Mouse (Mus musculus) hindbrain, embryonic 12.5 days (tissue): ENCODE results near the gene Astn1. TPM values are rescaled to one million over a fixed set of nuclear protein-coding genes. Genes with fewer than 3 reads are reported as not detected.
A peak's percentile ranks its signal among the peaks of the same experiment; 100 is the strongest.

ENCODE experiments used
- ATAC-seq: fragments of 200-750 bp; cut with Nextera tagmentation; 2 replicates; pipeline ENCODE4 v1.8.0; 2017; ENCODE audit warnings: moderate TSS enrichment; ENCODE audit not compliant: low FRiP score
- H3K27ac ChIP-seq: fragments of 300-500 bp; sonication (generic); 2 replicates; pipeline ENCODE4 v1.5.1; 2016; ENCODE audit warnings: mild to moderate bottlenecking
- H3K27me3 ChIP-seq: fragments of 300-500 bp; sonication (generic); 2 replicates; pipeline ENCODE4 v1.6.1; 2016; ENCODE audit warnings: mild to moderate bottlenecking
- H3K36me3 ChIP-seq: fragments of 300-500 bp; sonication (generic); 2 replicates; pipeline ENCODE4 v1.6.1; 2016; ENCODE audit warnings: mild to moderate bottlenecking
- H3K4me1 ChIP-seq: fragments of 300-500 bp; sonication (generic); 2 replicates; pipeline ENCODE4 v1.6.1; 2016
- H3K4me2 ChIP-seq: fragments of 300-500 bp; sonication (generic); replicated peaks from 2 replicates; pipeline ENCODE4 v1.6.1; 2016; ENCODE audit warnings: mild to moderate bottlenecking
- H3K4me3 ChIP-seq: fragments of 300-500 bp; sonication (generic); 2 replicates; pipeline ENCODE4 v1.5.1; 2016; ENCODE audit warnings: mild to moderate bottlenecking
- H3K9ac ChIP-seq: fragments of 300-500 bp; sonication (generic); 2 replicates; pipeline ENCODE4 v1.6.1; 2016; ENCODE audit warnings: mild to moderate bottlenecking, moderate library complexity
- H3K9me3 ChIP-seq: fragments of 300-500 bp; sonication (generic); replicated peaks from 2 replicates; pipeline ENCODE4 v1.6.1; 2016; ENCODE audit warnings: mild to moderate bottlenecking
- WGBS: fragments of 180-500 bp; shearing (Covaris S2); methylation state at CpG from one replicate; pipeline ENCODE4 v1.1.7; 2016; 5-methylcytosine and 5-hydroxymethylcytosine counted together
- polyA plus RNA-seq: library from polyadenylated mRNA; unstranded; fragments of >200 nt; fragmentation: Nextera tagmentation; extraction: Ambion mirVana; gene quantifications from 2 replicates; pipeline ENCODE4 v1.2.1, GENCODE M21; 2016

The Astn1 gene
- polyA plus RNA-seq: 22.3 and 22.4 TPM in 2 replicates

- peak within 1 kb of the TSS; percentile 92 for H3K9ac ChIP-seq
- no peaks in the 10 kb centered on the region for H3K36me3 ChIP-seq
- H3K4me3 ChIP-seq: peak within 1 kb of the TSS; percentile 52
- H3K9me3 ChIP-seq: no peaks in the 10 kb centered on the region
- no peak; the same call in 1 of the 2 replicates for ATAC-seq
- H3K27ac ChIP-seq: peak within 1 kb of the TSS; percentile 94
- peaks cover 10% of the 10 kb centered on the region; the same call in 1 of the 2 replicates for H3K27me3 ChIP-seq
- H3K4me1 ChIP-seq: peaks cover 35% of the 10 kb centered on the region
- 0% methylated on average over 2 of the region's 2 CpGs for WGBS
- peak within 1 kb of the TSS; percentile 64 for H3K4me2 ChIP-seq
Observed at GRCm38 (mm10) chr1:158361964-158362291, at the start of gene Astn1. TSS of gene Astn1 (plus strand) at chr1:158362273.

- Histone ChIP-seq H3K27ac (no peak overlapping the region), H3K27me3 (no peaks in the 10 kb centered on the region), H3K36me3 (no peaks in the 10 kb centered on the region), H3K9ac (no peak overlapping the region), H3K9me3 (no peaks in the 10 kb centered on the region), H3K4me2 (no peak overlapping the region), H3K4me1 (no peaks in the 10 kb centered on the region), H3K4me3 (no peak overlapping the region)
- no peak for ATAC-seq
- WGBS: 80% methylated on average over 6 of the region's 6 CpGs
Observed at GRCm38 (mm10) chr1:158323325-158323724, 38.7 kb upstream of the Astn1 start.

GRCm38 (mm10) chr1:158328126-158328525, 33.9 kb upstream of the Astn1 start:
- ATAC-seq: no peak
- WGBS: 70% methylated on average over 5 of the region's 5 CpGs
- H3K9ac ChIP-seq: no peak overlapping the region
- H3K4me3 ChIP-seq: no peak overlapping the region
- no peak overlapping the region for H3K4me2 ChIP-seq
- no peaks in the 10 kb centered on the region for H3K9me3 ChIP-seq
- H3K4me1 ChIP-seq: peaks cover 7% of the 10 kb centered on the region; the same call in 1 of the 2 replicates
- no peak overlapping the region for H3K27ac ChIP-seq
- H3K36me3 ChIP-seq: no peaks in the 10 kb centered on the region
- no peaks in the 10 kb centered on the region for H3K27me3 ChIP-seq

- Histone ChIP-seq H3K4me2 (no peak overlapping the region), H3K9me3 (no peaks in the 10 kb centered on the region), H3K9ac (no peak overlapping the region), H3K36me3 (no peaks in the 10 kb centered on the region), H3K4me1 (peaks cover 7% of the 10 kb centered on the region; the same call in 1 of the 2 replicates), H3K4me3 (no peak overlapping the region), H3K27me3 (no peaks in the 10 kb centered on the region), H3K27ac (no peak overlapping the region)
- WGBS: 39% methylated on average over 2 of the region's 2 CpGs
- no peak for ATAC-seq
Observed at GRCm38 (mm10) chr1:158328839-158329238, 33.2 kb upstream of the Astn1 start.

GRCm38 (mm10) chr1:158343243-158343714, 18.8 kb upstream of the Astn1 start:
- no peak overlapping the region for H3K4me3 ChIP-seq
- no peak overlapping the region for H3K9ac ChIP-seq
- H3K9me3 ChIP-seq: no peaks in the 10 kb centered on the region
- peak; percentile 80 for ATAC-seq
- no peaks in the 10 kb centered on the region for H3K36me3 ChIP-seq
- H3K4me2 ChIP-seq: no peak overlapping the region
- H3K27ac ChIP-seq: no peak overlapping the region; the same call in 1 of the 2 replicates
- peaks cover 7% of the 10 kb centered on the region; the same call in 1 of the 2 replicates for H3K4me1 ChIP-seq
- WGBS: 42% methylated on average over 6 of the region's 6 CpGs
- no peaks in the 10 kb centered on the region for H3K27me3 ChIP-seq

- Histone ChIP-seq H3K4me1 (peaks cover 10% of the 10 kb centered on the region), H3K9me3 (no peaks in the 10 kb centered on the region), H3K27ac (no peak overlapping the region), H3K9ac (no peak overlapping the region), H3K36me3 (no peaks in the 10 kb centered on the region), H3K4me3 (0 out of 2 replicates have a peak overlapping the region, but pooled peaks have one; percentile 0), H3K27me3 (peaks cover 29% of the 10 kb centered on the region), H3K4me2 (peak overlapping the region; percentile 85)
- no peak for ATAC-seq
- 80% methylated on average over 5 of the region's 5 CpGs for WGBS
Observed at GRCm38 (mm10) chr1:158353656-158354371, 8.3 kb upstream of the Astn1 start.

GRCm38 (mm10) chr1:158355177-158356050, 6.7 kb upstream of the Astn1 start:
- Histone ChIP-seq H3K9me3 (no peaks in the 10 kb centered on the region), H3K36me3 (no peaks in the 10 kb centered on the region), H3K4me2 (peak overlapping the region; percentile 85), H3K4me1 (peaks cover 10% of the 10 kb centered on the region), H3K27ac (peak overlapping the region; percentile 68), H3K9ac (peak overlapping the region; percentile 69), H3K27me3 (peaks cover 29% of the 10 kb centered on the region), H3K4me3 (peak overlapping the region; percentile 63)
- peak; percentile 56 for ATAC-seq
- WGBS: 12% methylated on average over 28 of the region's 28 CpGs

- no peaks in the 10 kb centered on the region for H3K36me3 ChIP-seq
- H3K27me3 ChIP-seq: peaks cover 29% of the 10 kb centered on the region
- peak within 1 kb of the TSS; percentile 63 for H3K4me3 ChIP-seq
- peak within 1 kb of the TSS; percentile 69 for H3K9ac ChIP-seq
- peak; percentile 99 for ATAC-seq
- no peaks in the 10 kb centered on the region for H3K9me3 ChIP-seq
- H3K27ac ChIP-seq: peak within 1 kb of the TSS; percentile 68
- WGBS: under 1% methylated on average over 30 of the region's 30 CpGs
- H3K4me2 ChIP-seq: peak within 1 kb of the TSS; percentile 85
- H3K4me1 ChIP-seq: peaks cover 10% of the 10 kb centered on the region
Observed at GRCm38 (mm10) chr1:158356051-158356461, 6.0 kb upstream of the Astn1 start, which contains the start of gene Brinp2. TSS of gene Brinp2 (minus strand) at chr1:158356326.

- Histone ChIP-seq H3K4me1 (peaks cover 33% of the 10 kb centered on the region), H3K36me3 (no peaks in the 10 kb centered on the region), H3K27me3 (peaks cover 4% of the 10 kb centered on the region; the same call in 1 of the 2 replicates), H3K27ac (peak overlapping the region; percentile 94), H3K9ac (peak overlapping the region; percentile 92), H3K4me2 (peak overlapping the region; percentile 64), H3K9me3 (no peaks in the 10 kb centered on the region), H3K4me3 (peak overlapping the region; percentile 52)
- peak; percentile 86 for ATAC-seq
- WGBS: 1% methylated on average over 35 of the region's 37 CpGs
Observed at GRCm38 (mm10) chr1:158362292-158363101, 424 bp downstream of the Astn1 start.

- H3K4me2 ChIP-seq: peak overlapping the region; percentile 64
- H3K9me3 ChIP-seq: no peaks in the 10 kb centered on the region
- no peaks in the 10 kb centered on the region for H3K36me3 ChIP-seq
- ATAC-seq: peak; percentile 56
- no peaks in the 10 kb centered on the region; the same call in 1 of the 2 replicates for H3K27me3 ChIP-seq
- peak overlapping the region; percentile 52 for H3K4me3 ChIP-seq
- H3K27ac ChIP-seq: peak overlapping the region; percentile 46
- 39% methylated on average over 1 of the region's 1 CpGs for WGBS
- H3K9ac ChIP-seq: peak overlapping the region; percentile 46
- peaks cover 33% of the 10 kb centered on the region for H3K4me1 ChIP-seq
Observed at GRCm38 (mm10) chr1:158364461-158364860, 2.4 kb downstream of the Astn1 start.

GRCm38 (mm10) chr1:158382277-158382676, 20.2 kb downstream of the Astn1 start:
- Histone ChIP-seq H3K4me2 (no peak overlapping the region), H3K27ac (no peak overlapping the region), H3K9me3 (no peaks in the 10 kb centered on the region), H3K27me3 (no peaks in the 10 kb centered on the region), H3K9ac (no peak overlapping the region), H3K36me3 (no peaks in the 10 kb centered on the region), H3K4me3 (no peak overlapping the region), H3K4me1 (peaks cover 8% of the 10 kb centered on the region; the same call in 1 of the 2 replicates)
- 76% methylated on average over 6 of the region's 6 CpGs for WGBS
- ATAC-seq: no peak
